Mouse (Mus musculus) G1E (cell line): ENCODE measurements around the gene Glt8d1.

ENCODE experiments used
- CTCF ChIP-seq: IDR thresholded peaks from 2 replicates; pipeline ENCODE4 v1.5.1; 2012; ENCODE audit warnings: low read depth, low read length, inconsistent platforms, mixed read lengths
- GATA1 ChIP-seq: IDR thresholded peaks from 2 replicates; pipeline ENCODE4 v1.6.1; 2012; ENCODE audit warnings: borderline replicate concordance, low read length, inconsistent platforms, mixed read lengths
- GATA2 ChIP-seq: IDR thresholded peaks from 2 replicates; pipeline ENCODE4 v1.6.1; 2012; ENCODE audit warnings: low read depth, low read length, inconsistent platforms, borderline replicate concordance
- POLR2AphosphoS5 ChIP-seq: IDR thresholded peaks from 2 replicates; pipeline ENCODE4 v1.6.1; 2012; ENCODE audit warnings: low read depth, low read length, inconsistent platforms; ENCODE audit not compliant: insufficient replicate concordance
- TAL1 ChIP-seq: conservative IDR thresholded peaks from 2 replicates; pipeline ENCODE4 v1.6.1; 2012; ENCODE audit warnings: low read depth, low read length, inconsistent platforms, mixed read lengths

GRCm38 (mm10) chr14:31006779-31007178, 5.6 kb downstream of the Glt8d1 start:
- TF ChIP-seq CTCF (no peak), GATA1 (no peak), GATA2 (no peak), POLR2AphosphoS5 (no peak), TAL1 (peak; percentile 79)
